Mouse (Mus musculus) retina, adult 2 months (tissue): ENCODE data around the gene Pex11b.
"Not testable (repeated sequence)": the region's sequence is repeated elsewhere in the genome, so short reads cannot be mapped to it uniquely, and the experiment has no call there.

ENCODE experiments used
- DNase-seq: peaks from one replicate; pipeline ENCODE4 v3.0.0-alpha.2; 2012; ENCODE audit warnings: low read depth, low spot score

Gene Pex11b

DNA sequence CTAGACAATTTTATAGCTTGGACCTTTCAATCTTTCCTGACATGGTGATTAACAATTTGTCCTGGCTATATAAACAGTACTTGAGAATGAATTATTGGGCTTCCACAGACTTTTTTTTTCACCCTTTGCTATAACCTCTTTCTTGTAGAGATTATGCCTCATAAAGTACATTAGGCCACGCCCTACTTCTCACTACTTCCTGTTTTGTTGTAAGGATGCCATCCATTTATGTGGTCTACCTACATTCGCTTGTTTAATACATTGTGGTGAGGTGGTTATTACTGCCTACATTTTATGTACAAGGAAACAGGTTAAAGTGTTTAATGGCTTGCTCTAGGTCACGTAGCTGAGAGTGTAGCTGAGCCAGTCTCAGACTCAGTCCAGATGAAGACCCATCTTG lies 40.0 kb downstream of the Pex11b start:
- no peak for DNase-seq

GRCm38 (mm10) chr3:96675690-96676089 lies 40.5 kb downstream of the Pex11b start:
- DNase-seq, result no peak

GRCm38 (mm10) chr3:96678456-96678855 lies 43.3 kb downstream of the Pex11b start:
- no peak for DNase-seq

GRCm38 (mm10) chr3:96679159-96679674 lies 44.0 kb downstream of the Pex11b start:
- DNase-seq, result no peak

- no peak for DNase-seq
Measured at GRCm38 (mm10) chr3:96680269-96680956, 45.2 kb downstream of the Pex11b start.

DNA sequence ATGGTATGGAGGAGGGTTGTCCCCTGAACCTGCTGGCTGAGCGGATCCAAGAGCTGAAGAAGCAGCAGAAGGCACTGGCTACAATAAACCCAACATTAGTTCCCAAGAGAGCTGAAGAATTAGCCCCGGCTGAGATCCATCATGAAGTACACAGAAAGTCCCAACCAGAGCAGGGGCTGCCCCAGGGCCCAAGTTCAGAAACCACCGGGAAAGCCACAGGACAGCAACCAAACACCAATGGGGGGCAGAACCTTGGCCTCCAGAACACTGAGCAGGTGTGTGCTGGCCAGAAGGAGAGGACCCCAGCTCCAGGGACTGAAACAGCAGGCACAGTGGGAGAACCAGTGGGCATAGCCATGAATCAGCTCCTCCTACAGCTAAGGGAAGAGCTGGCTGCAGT lies 48.3 kb downstream of the Pex11b start:
- DNase-seq, result no peak

- DNase-seq, result no peak
Measured at GRCm38 (mm10) chr3:96684151-96684821, 49.1 kb downstream of the Pex11b start.

DNA sequence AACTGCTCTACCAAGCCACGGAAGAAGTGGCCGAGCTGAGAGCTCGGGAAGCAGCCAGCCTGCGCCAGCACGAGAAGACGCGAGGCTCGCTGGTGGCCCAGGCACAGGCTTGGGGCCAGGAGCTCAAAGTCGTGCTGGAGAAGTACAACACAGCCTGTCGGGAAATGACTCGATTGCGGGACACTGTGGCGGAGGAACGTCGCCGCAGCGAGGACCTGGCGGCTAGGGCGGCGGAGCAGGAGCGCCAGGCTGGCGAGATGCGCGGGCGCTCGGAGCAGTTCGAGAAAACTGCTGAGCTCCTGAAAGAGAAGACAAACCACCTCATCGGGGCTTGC lies 49.6 kb downstream of the Pex11b start:
- no peak for DNase-seq

DNA sequence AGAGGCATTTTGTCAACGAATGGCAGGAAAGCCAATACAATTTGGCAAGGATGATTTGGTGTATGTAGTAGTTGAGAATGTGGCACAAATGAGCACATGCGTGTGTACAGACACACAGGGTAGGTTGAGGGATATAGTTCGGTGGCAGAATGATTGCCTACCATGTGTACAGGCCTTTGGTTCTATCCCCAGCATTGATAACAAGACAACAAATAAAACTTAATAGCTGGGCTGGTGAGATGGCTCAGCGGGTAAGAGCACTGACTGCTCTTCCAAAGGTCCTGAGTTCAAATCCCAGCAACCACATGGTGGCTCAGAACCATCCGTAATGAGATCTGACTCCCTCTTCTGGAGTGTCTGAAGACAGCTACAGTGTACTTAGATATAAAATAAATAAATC lies 50.9 kb downstream of the Pex11b start:
- not testable (repeated sequence) for DNase-seq

- no peak for DNase-seq
Measured at GRCm38 (mm10) chr3:96688854-96689253, 53.7 kb downstream of the Pex11b start.

DNA sequence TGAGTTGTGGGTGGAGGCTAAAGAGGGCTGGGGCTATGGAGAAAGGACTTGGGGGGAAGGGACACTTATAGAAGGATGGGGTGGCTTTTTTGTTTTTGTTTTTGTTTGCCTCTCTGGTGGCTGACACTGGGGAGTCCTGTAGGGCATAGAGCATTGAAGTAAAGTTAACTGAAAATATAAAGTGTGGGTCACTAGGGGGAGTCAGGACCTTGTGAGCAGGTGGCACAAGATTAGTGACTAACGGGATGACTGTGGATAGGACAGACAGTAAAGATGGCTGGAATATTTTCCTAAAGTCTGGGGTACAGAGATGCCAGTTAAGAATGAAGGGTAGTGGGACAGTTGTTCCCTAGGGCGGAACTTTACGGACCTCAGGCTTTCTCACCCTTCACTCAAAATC lies 55.1 kb downstream of the Pex11b start:
- no peak for DNase-seq

- DNase-seq, result no peak
Measured at GRCm38 (mm10) chr3:96692506-96692905, 57.3 kb downstream of the Pex11b start.

- no peak for DNase-seq
Measured at GRCm38 (mm10) chr3:96693579-96693978, 58.4 kb downstream of the Pex11b start.
